Mouse (Mus musculus): ENCODE data around the gene Ttc39a. TPM values are rescaled to one million over a fixed set of nuclear protein-coding genes. Genes with fewer than 3 reads are reported as not detected.

Gene Ttc39a
- polyA plus RNA-seq (2015; fragmentation: Nextera tagmentation; extraction: Ambion mirVana), result 12.1 and 13.6 TPM in 2 replicates

GRCm38 (mm10) chr4:109406486-109407175 is at the start of gene Ttc39a:
Ttc39a (plus strand) TSS chr4:109406623.

GRCm38 (mm10) chr4:109484621-109485020 is 78.2 kb downstream of the Ttc39a start, which contains the start of gene Rnf11:
Rnf11 (minus strand) TSS chr4:109484728.

Other genes starting within 250 kb of the Ttc39a start
- gene Osbpl9, start 204.4 kb upstream of the Ttc39a start, polyA plus RNA-seq (2015; fragmentation: Nextera tagmentation; extraction: Ambion mirVana), result 70.0 and 73.5 TPM in 2 replicates
- gene Calr4, start 172.1 kb upstream of the Ttc39a start, polyA plus RNA-seq (2015; fragmentation: Nextera tagmentation; extraction: Ambion mirVana), result not detected in 2 replicates
- gene Eps15, start 126.4 kb upstream of the Ttc39a start, polyA plus RNA-seq (2015; fragmentation: Nextera tagmentation; extraction: Ambion mirVana), result 26.4 and 32.5 TPM in 2 replicates
- 37.5 and 42.0 TPM in 2 replicates for gene Rnf11, start 78.1 kb downstream of the Ttc39a start, polyA plus RNA-seq (2015; fragmentation: Nextera tagmentation; extraction: Ambion mirVana)
- not detected in 2 replicates for gene 4930522H14Rik, start 124.7 kb downstream of the Ttc39a start, polyA plus RNA-seq (2015; fragmentation: Nextera tagmentation; extraction: Ambion mirVana)